Mouse (Mus musculus): Measurements from ENCODE around the gene Qpctl.
"Not testable (repeated sequence)": the region's sequence is repeated elsewhere in the genome, so short reads cannot be mapped to it uniquely, and the experiment has no call there.

Qpctl gene

GRCm38 (mm10) chr7:19163752-19164151, 14.7 kb upstream of the Qpctl start:
- DNase-seq (ENCODE audit: low spot score): no peak

- DNase-seq (ENCODE audit: low spot score): no peak
Observed at GRCm38 (mm10) chr7:19162928-19163327, 13.8 kb upstream of the Qpctl start.

- DNase-seq (ENCODE audit: low spot score): no peak
Observed at GRCm38 (mm10) chr7:19160115-19160514, 11.0 kb upstream of the Qpctl start.

GRCm38 (mm10) chr7:19159411-19159810, 10.3 kb upstream of the Qpctl start:
- no peak for DNase-seq (ENCODE audit: low spot score)

- DNase-seq (ENCODE audit: low spot score): no peak
Observed at GRCm38 (mm10) chr7:19158601-19159000, 9.5 kb upstream of the Qpctl start.

GRCm38 (mm10) chr7:19157160-19157800, 8.2 kb upstream of the Qpctl start:
- peak; percentile 82 for DNase-seq (ENCODE audit: low spot score)

GRCm38 (mm10) chr7:19155825-19156475, 6.9 kb upstream of the Qpctl start:
- DNase-seq (ENCODE audit: low spot score): peak; percentile 82

GRCm38 (mm10) chr7:19154796-19155195, 5.7 kb upstream of the Qpctl start:
- no peak for DNase-seq (ENCODE audit: low spot score)

- not testable (repeated sequence) for DNase-seq (ENCODE audit: low spot score)
Observed at GRCm38 (mm10) chr7:19151121-19151520, 2.0 kb upstream of the Qpctl start.

GRCm38 (mm10) chr7:19149626-19150025, 535 bp upstream of the Qpctl start, which contains the start of gene Snrpd2:
TSS of gene Snrpd2 (plus strand) at chr7:19149722.
- DNase-seq (ENCODE audit: low spot score): peak; percentile 96

GRCm38 (mm10) chr7:19148180-19148874, 764 bp downstream of the Qpctl start:
- DNase-seq (ENCODE audit: low spot score): peak; percentile 40

GRCm38 (mm10) chr7:19147497-19148045, 1.5 kb downstream of the Qpctl start:
- no peak for DNase-seq (ENCODE audit: low spot score)

- no peak for DNase-seq (ENCODE audit: low spot score)
Observed at GRCm38 (mm10) chr7:19146793-19147192, 2.3 kb downstream of the Qpctl start.

- DNase-seq (ENCODE audit: low spot score): peak; percentile 46
Observed at GRCm38 (mm10) chr7:19137380-19137779, 11.7 kb downstream of the Qpctl start.

- no peak for DNase-seq (ENCODE audit: low spot score)
Observed at GRCm38 (mm10) chr7:19136673-19137334, 12.3 kb downstream of the Qpctl start.

- no peak for DNase-seq (ENCODE audit: low spot score)
Observed at GRCm38 (mm10) chr7:19136168-19136567, 12.9 kb downstream of the Qpctl start.

GRCm38 (mm10) chr7:19131324-19131848, 17.7 kb downstream of the Qpctl start:
- peak; percentile 96 for DNase-seq (ENCODE audit: low spot score)

GRCm38 (mm10) chr7:19130657-19131056, 18.4 kb downstream of the Qpctl start:
- DNase-seq (ENCODE audit: low spot score): no peak

GRCm38 (mm10) chr7:19129396-19129795, 19.7 kb downstream of the Qpctl start:
- no peak for DNase-seq (ENCODE audit: low spot score)

- no peak for DNase-seq (ENCODE audit: low spot score)
Observed at GRCm38 (mm10) chr7:19127744-19128143, 21.3 kb downstream of the Qpctl start.

- DNase-seq (ENCODE audit: low spot score): no peak
Observed at GRCm38 (mm10) chr7:19124713-19125112, 24.4 kb downstream of the Qpctl start.

- no peak for DNase-seq (ENCODE audit: low spot score)
Observed at GRCm38 (mm10) chr7:19121686-19122085, 27.4 kb downstream of the Qpctl start.
